Mouse (Mus musculus) adrenal gland, adult (tissue): Measurements from ENCODE around the gene Klf9.

Source experiments
- DNase-seq, 2 experiments: peaks; one replicate each; pipeline ENCODE4 v3.0.0; 2022 to 2023; ENCODE audit warnings: low spot score in 1 of 2; ENCODE audit not compliant: inconsistent age in 2 of 2

Klf9 gene

DNA sequence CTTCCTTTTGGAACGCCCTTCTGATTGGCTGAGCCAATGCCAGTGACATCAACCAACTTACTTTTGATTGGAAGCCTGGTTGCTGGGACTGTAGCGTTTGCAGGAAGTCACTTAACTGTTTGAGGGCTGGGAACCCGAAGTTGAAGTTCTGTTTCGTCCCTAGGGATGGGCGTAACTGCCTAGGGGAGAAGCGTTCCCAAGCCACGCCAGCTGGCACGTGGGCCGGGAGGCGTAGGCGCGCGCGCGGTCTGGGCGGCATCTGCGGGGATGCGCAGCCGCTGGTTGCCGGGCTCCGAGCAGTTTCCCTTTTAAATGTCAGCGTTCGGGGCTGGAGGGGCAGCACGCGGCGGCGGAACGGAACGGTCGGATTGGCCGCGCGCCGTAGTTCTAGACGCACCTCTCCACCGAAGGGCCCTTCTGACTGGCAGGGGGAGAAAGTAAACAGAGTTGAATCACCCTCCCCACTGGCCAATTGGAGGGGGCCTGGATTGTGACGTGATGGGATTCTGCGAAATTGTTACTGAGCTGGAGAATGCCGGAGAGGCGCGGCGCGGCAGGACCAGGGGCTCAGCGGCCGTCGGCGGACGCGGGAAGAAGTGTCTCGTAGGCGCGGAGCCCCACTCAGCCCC lies at the start of gene Klf9:
Gene Klf9, plus strand, starts transcription at position 538 of the 629 bp plus-strand sequence.
- DNase-seq = peak; percentile 99

GRCm38 (mm10) chr19:23091586-23091985 lies 49.4 kb upstream of the Klf9 start:
- DNase-seq = peak; percentile 52 to 85

DNA sequence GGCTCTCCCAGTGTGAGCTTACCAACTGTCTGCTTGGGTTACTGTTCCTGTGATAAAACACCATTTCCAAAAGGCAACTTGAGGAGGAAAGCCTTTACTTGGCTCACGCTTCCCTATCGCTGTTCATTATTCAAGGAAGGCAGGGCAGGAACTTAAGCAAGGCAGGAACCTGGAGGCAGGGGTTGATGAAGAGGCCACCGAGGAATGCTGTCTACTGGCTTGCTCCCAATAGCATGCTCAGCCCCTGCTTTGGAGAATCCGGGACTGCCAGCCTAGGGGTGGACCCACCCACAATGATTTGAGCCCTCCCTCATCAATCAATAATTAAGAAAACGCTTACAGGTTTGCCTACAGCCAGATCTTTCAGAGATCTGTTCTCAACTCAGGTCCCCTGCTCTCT lies 47.5 kb upstream of the Klf9 start:
- no peak for DNase-seq

- no peak for DNase-seq
These were observed 46.1 kb upstream of the Klf9 start for GRCm38 (mm10) chr19:23094906-23095305.

GRCm38 (mm10) chr19:23106859-23107258 lies 34.2 kb upstream of the Klf9 start:
- no peak for DNase-seq

DNA sequence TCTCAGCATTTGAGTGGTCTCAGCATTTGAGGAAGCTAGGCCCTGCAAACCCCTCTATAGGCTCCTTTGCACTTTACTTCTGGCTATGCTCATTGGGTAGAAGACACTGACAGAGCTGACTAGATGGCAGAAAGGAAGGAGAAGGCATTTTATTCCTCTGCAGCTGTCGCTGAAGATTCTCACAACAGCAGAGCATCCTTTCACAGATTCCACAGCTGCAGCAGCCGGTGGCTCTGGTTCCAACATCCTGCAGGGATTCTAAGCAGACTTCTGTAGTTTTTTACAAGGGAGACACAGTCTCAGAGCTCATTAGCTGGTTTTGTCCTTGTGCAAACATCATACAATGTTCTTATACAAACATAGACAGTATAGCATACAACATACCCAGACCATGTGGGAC lies 33.7 kb upstream of the Klf9 start:
- DNase-seq = no peak

DNA sequence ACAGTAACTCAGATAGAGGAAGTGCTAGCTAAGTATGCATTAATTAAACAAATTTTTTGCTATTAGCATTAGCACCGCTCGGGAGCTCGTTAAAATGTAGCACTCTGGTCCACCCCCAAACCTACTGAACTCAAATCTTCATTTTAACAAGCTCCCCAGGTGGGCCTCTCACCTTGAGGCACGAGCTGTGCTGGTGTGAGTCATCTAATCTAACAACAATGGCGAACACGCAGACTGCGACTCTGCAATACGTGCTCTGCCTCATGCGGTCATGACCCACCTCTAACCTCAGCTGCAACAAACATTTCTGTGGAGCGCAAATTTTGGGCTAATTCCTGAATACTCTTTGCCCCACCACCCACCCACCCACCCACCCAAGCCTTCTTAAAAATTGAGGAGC lies 19.2 kb upstream of the Klf9 start:
- no peak for DNase-seq

DNA sequence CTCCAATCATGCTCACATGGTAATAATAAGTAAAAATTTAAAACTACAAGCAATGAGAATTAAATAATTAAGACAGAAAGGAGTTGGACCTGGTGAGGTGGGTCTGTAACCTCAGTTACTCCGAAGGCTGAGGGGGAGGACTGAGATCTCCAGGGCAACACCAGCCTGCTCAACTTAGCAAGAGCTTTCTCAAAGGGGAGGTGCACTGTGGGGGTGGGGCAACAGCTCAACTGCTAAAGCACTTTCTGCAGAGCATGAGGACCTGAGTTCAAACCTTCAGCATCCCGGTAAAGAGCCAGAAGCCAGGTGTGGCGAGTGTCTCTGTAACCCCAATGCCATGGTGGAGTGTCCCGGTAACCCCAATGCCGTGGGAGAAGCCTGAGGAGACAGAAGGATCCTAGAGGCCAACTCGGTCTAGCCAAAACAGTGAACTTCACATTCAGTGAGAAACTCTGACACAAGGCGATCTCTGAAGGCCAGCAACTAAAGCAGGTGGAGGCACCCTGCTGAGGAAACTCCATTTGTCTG lies 16.9 kb upstream of the Klf9 start:
- DNase-seq = no peak

GRCm38 (mm10) chr19:23125227-23126150 lies 15.5 kb upstream of the Klf9 start:
- DNase-seq = peak in 1 of 2 experiments; percentile 40

GRCm38 (mm10) chr19:23129908-23130307 lies 11.1 kb upstream of the Klf9 start:
- no peak for DNase-seq

- DNase-seq = peak in 1 of 2 experiments; percentile 56
These were observed 8.9 kb upstream of the Klf9 start for GRCm38 (mm10) chr19:23132106-23132635.

- peak in 1 of 2 experiments; percentile 86 for DNase-seq
These were observed 8.2 kb upstream of the Klf9 start for GRCm38 (mm10) chr19:23132720-23133426.

DNA sequence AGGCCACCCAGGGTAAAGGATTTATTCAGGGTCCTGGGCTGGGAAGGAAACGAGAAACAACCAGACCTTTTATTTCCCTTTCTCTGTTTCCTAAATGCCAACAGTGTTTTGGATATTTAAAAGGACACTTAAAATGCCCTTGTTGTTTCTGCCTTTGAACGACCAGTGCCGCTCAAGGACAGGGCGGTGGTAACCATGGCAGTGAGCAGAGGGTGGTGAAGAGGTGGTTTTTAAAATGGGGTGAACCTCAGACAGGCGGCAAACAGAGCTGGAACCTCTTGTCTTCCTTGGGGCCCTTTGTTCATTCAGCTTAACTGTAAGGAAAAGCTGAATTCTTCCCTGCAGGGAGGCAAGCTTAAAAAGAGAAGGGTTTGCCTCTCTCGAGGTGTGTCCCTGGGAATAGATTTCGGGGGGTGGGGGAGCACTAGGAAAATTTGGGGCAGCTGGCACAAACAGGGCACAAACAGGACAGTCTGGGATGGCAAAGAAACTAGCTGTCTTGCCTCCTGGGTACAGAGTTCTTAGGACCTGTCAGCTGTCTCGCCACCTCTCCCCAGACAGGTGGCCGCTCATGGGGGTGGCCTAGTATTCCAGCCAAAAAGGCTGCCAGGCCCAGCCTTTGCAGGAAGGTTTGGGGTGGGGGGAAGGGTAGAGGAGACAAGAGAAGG lies 7.5 kb upstream of the Klf9 start:
- DNase-seq = peak; percentile 82 to 91

- DNase-seq = peak; percentile 89 to 96
These were observed 7.0 kb upstream of the Klf9 start for GRCm38 (mm10) chr19:23134095-23134440.

DNA sequence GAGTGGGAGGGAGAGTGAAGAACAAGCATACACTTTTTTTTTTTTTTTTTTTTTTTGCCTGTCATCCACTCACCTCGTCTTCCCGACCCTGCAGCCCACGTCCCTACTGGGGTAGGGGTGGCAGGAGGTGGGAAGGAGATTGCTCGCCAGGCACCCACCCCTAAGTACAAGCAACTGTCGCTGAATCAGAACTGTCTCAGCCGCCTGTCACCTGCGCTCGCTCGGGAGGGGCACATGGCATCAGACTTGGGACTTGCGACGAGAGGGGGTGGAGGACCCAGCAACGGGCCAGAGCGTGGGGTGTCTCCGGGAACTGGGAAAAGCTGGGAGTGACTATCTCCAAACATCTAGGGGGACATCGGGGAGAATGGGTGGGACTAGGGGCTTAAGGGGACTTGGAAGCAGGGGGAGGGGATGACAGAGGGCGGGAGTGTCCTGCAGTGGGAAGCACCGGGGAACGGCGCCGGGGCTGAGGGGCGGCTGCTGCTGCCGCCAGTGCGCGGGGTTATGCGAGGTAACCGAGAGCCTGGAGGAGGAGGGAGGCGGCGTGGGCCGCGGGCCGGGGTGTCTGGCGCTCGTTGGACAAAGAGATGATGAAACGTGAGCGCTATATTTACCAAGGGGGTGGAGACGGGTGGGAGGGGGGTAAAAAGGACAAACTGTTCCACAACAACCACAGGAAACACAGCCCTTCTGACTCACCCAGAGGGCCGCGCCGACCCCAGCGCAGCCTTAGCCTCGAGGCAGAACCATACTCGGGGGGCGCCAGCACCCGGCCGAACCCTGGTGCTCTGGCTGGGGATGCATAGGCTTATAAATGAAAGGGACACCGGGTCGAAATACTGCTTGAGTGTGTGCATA lies 6.4 kb upstream of the Klf9 start:
- peak; percentile 94 to 97 for DNase-seq

GRCm38 (mm10) chr19:23135349-23136201 lies 5.5 kb upstream of the Klf9 start:
- peak; percentile 93 to 98 for DNase-seq

GRCm38 (mm10) chr19:23136202-23136850 lies 4.7 kb upstream of the Klf9 start:
- DNase-seq = peak; percentile 78 to 94

DNA sequence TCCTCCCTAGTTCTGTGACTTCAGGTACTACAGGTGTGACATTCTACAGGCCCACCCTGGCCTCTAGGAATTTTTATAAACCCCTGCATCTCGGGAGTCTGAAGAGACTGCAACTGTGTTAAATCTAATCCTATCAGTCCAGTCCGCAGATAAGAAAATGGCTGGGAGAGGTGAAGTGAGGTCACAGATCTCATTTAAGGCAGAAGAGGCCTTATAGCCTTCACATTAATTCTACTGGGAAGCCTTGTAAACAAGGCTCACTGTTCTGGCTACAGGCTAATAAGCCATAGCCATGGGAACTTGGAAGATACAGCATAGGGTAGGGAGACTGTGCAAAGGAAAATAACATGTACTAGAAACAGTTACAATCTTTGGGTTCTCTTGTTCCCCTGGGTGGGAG lies 3.7 kb upstream of the Klf9 start:
- no peak for DNase-seq
